Mouse (Mus musculus) monocyte, adult 59 days (primary cell): ENCODE results near the gene 1810046K07Rik. TPM values are rescaled to one million over a fixed set of nuclear protein-coding genes. Genes with fewer than 3 reads are reported as not detected.

Source experiments
- total RNA-seq, 2 experiments: library from RNA; stranded (reverse); gene quantifications; one replicate each; pipeline ENCODE4 v1.2.4; 2023

The 1810046K07Rik gene
- not detected for total RNA-seq

DNA sequence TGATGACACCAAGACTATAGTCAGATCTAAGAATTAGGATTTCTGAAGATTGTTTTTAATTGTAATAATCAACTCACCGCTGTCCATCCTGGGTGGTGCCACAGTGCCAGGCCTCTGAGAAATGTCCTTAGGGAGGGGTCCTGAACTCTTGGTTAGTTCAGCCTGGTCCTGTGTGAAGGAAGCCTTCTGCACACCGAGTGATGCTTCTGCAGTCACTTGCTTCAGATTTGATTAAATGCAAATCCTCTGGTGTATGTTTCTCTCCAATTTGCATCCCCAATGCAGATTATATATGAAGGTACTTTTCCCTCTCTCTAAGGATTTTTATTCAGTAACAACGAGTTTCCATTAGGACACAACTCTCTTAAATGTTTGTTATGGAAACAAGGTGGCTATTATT is at the start of gene 1810046K07Rik:
TSS of gene 1810046K07Rik (minus strand) at position 187 of the 400 bp plus-strand sequence.

DNA sequence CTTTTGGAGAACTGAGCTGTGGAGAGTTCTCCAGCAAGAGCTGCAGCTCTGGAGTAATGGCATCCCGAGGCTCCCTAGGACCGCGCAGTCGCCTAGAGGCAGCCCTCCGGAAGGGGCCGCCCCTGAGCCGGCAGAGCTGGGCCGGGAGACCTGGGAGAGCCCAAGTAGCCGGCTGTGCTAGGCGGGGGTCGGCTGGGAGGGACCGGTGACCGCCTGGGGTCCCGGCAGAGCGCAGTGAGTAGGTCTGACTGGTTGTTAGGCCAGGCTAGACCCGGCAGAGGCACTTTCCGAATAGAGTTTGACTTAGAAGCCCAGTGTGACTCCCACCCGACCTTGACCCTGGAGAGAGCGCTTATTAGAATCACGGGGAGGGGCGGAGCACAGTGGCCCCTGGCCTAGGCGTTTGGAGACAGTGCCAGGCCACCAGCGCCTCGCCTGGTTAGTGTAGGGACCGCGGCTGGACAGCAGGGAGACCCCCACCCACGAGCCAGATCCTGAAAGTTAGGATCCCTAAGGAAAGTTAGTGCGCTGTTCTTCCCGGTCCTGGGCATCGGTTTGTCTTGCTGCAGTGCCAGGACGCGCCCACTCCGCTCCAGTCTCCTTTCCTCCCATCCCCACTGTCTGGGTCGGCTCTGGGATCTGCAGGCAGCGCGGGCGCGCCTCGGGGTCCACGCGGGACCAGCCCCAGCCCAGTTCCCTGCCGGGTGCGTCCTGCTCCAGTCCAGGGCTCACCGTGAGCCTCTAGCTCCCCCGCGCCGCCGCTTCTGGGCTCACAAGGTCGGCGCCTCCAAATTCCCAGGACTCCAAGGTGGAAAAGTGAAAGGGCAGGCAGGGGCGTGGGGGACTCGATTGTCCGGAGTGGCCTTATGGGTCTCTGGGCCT is 50.0 kb downstream of the 1810046K07Rik start, which contains the start of gene Colca2:
TSS of gene Colca2 (minus strand) at position 70 of the 882 bp plus-strand sequence.

Other genes starting within 250 kb of the 1810046K07Rik start
- not detected for gene 4833427G06Rik, start 226.8 kb downstream of the 1810046K07Rik start, total RNA-seq
- not detected for gene Gm32742, start 163.4 kb downstream of the 1810046K07Rik start, total RNA-seq
- gene Pou2af1, start 115.2 kb downstream of the 1810046K07Rik start, total RNA-seq, result 1 to 10 TPM; 1.7 to 2.4 TPM
- not detected for gene Colca2, start 50.3 kb downstream of the 1810046K07Rik start, total RNA-seq